Mouse (Mus musculus) cerebellum, adult 18-20 months (tissue): ENCODE results near the gene Otud6a.
"Not testable (repeated sequence)": the region's sequence is repeated elsewhere in the genome, so short reads cannot be mapped to it uniquely, and the experiment has no call there.

Experiments used
- DNase-seq, 2 experiments: peaks; one replicate each; pipeline ENCODE4 v3.0.0; 2021

The Otud6a gene

DNA sequence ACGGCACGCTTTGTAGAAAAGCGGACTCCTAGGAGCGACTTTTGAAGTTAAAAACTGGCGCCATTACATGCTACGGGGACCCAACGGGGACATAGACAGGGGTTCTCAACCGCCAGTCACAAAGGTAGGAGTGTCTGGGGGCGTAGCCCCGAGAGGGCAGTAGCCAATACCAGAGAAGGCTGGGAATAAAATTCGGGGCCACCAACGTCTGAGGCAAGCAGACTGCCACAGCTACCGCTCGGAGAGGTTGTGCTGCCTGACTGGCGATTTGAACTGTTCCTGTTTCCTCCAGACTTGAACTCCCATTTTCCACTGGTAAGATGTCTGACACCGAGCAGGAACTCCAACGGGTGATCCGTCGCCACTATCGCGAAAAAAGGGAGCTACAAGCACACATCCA, at the start of gene Otud6a:
TSS of gene Otud6a (plus strand) at position 321 of the 400 bp plus-strand sequence.
- DNase-seq: no peak

DNA sequence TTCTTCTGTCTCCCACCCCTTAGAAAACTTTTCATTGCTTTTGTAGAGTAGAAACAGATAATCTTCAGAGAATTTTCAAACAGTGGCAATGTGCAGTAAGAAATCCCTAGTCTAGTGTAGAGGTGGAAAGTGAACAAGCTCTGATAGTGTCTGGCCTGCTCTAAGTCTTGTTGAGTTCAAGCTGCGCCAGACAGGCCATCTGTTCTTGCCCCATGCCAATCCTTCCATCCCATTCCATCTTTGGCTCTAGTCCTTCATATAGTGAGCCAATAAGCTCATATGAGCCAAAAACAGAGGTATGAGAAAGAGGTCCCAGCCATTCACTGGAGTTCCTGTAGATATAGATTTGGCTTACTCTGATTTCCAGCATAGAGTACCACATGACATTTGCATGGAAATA, 38.9 kb upstream of the Otud6a start:
- DNase-seq: peak; percentile 11 to 21

DNA sequence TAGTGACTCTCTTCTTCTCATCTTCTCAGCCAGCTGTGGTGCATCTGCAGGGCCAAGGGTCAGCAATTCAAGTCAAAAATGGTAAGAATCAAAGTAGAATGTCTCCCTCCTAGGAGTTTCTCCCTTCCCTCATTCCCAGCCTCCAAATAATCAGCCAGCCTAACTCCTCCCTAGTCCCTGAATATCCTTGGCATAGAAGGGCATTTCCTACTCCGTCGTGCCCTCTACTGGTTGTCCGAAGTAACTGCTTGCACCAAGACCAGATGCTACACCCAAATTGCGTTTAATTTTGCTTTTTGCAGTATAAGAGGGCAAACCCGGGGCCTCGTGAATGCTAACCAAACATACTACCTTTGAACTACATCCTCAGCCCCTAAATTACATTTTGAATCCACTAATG, 36.5 kb upstream of the Otud6a start:
- DNase-seq: peak; percentile 8

DNA sequence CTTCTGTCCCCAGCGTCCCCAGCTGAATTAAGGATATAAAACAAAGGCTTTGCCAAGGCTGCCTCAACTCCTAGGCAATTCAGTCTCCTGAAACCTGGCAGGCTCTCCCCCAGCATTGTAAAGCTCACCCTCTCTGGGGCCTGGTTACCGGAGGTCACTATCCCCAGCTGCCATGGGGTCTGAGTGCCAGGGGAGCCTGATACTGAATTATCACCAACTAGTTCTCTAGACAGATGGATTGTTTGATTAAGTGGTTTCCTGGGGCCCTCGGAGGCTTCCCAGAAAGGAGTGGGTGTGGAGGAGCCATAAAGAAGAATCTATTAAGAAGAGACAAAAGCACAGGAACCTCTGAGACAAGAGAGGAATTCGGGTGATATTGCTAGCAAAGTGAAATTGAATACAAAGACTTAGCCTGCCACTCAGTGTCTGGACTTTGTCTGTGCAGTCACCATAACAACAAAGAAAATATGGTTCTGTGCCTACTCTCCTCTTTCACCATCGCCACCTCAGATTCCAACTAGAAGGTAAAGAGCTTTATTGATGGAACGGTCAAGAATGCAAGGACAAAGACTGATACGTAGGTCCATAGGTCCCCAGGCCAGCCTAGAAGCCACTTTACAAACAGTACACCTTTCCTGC, 34.5 kb upstream of the Otud6a start:
- DNase-seq: no peak

DNA sequence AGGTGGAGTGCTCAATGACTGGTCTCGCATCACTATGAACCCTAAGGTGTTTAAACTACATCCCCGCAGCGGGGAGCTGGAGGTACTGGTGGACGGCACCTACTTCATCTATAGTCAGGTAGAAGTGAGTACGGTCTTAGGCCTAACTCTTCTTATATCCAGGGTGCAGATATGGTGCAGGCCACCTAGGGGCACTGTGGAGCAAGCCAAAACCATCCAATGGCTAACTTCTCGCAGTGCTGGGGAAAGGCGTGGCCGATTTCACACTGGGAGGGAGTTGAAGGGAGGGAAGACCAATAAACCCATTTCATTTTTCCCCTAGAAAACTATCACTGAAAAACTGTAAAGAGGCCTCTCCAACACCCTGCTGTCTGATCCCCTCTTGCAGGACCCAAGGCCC, 33.8 kb upstream of the Otud6a start:
- DNase-seq: no peak

DNA sequence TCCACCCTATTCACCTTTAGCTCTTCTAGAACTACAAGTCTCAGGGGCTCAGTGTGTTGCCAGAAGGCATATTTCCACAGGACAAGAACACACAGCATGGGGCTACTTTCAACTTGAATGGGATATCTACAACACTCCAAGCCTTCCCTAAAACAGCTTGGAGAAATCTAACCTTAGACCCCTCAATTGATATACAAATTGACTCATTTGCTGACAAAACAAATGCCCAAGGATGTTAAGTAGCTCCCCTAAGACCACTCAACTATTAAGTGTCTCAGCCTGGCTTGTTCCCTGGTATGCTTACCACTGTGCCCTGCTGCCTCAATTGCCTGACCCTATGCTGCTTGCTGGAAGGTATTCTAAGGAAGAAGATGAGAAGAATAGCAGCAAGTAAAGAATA, 27.9 kb upstream of the Otud6a start:
- no peak for DNase-seq

DNA sequence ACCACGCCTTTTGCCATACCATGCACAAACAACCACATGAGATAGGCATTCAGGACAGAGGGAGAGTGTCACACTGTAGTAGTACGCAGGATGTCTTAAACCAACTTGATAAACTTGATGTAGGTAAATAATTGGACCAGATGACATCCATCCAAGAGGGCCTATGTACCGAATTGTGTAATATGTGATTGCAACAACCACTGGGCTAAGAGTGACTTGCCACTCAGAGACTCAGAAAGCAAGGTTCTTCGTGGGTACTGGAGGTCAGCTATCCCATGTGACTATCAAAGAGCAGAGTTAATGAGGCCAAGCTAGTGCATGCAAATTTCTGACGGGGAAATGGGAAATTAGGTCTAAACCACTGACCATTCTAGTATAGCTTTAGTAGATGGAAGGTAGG, 27.2 kb upstream of the Otud6a start:
- no peak for DNase-seq

DNA sequence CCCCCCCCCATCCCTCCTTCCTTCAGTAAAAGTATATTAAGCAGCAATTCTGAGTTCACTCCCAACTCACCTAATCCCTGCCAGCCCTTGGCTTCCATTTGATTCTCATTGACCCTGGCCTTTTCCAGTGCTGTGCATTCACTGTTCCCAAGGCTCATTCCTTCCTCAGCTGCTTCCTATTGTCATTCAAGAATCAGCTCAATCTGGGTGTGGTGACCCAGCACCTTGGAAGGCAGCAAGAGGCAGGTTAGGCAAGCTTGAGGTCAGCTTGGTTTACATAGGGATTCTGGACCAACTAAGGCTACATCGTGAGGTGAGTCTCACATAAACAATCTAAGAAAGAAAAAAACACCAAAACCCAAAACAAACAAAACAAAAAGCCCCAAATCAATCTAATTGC, 19.6 kb upstream of the Otud6a start:
- no peak for DNase-seq

DNA sequence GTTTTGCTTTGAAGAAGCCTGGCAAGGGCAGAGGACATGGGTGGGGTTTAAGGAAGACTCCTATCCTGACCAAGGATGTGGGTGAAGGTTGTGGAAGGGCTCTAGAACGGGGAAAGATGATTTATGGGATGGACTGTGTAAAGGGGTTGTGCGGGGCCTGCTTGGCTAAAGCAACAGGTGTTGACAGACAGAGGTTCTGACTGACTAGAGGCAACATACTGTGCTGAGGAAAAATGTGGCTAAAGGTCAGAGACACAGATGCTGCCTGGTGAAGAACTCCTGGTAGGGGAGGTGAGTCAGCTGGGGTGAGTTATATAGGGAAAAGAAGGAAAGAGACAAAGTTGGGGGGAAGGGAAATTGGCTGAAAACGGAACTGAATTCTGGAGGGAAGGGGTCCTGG, 3.5 kb downstream of the Otud6a start:
- DNase-seq: no peak

DNA sequence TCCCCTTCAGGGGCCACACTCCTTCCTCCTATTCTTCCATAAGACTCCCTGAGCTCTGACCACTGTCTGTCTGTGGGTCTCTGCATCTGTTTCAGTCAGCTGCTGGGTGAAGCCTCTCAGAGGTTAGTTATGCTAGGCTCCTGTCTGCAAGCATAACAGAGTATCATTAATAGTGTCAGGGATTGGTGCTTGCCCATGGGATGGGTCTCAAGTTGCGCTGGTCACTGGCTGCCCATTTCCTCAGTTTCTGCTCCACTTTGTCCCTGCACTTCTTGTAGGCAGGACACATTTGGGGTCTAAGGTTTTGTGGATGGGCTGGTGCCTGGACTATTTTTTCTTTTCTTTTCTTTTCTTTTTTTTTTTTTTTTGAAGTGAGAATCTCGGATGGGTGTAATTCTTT, 13.8 kb downstream of the Otud6a start, which contains the start of gene Awat2:
TSS of gene Awat2 (minus strand) at position 101 of the 400 bp plus-strand sequence.
- not testable (repeated sequence) for DNase-seq

DNA sequence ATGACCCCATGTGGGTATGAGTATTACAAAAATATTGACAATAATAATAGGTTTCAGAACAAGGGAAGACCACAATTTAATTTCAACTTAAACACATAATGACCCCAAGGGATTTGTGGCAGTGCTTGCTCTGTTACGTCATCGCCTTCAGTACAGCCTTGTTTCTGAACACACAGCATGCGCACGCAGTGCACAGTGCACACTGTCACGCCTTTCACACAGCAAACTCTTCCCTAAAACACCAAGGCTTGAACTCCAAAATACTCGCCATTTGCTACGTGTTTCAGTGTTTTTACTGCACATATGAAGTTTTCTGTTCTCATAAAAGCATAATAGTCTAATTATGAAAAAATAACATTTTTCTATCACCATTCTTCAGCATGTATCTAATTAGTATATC, 14.7 kb downstream of the Otud6a start:
- no peak for DNase-seq

DNA sequence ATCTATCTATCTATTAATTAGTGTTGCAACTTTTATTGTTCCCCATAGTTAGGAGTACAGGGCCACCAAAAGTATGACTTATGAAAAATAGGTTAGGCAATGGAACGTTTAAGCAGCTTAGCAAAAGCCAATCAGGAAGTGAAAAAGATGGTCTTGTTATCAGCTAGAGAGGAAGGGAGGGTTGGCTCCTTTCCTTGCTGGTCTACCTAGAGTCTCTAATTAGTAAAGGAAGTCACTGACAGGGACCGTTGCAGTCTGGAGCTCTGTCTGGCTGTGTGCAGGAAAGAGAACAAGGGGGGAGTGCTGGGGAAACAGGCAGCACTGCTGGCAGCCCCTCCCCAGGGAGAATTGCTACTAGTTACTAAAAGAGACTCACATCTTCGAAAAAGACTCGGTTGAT, 39.2 kb downstream of the Otud6a start:
- DNase-seq: no peak

DNA sequence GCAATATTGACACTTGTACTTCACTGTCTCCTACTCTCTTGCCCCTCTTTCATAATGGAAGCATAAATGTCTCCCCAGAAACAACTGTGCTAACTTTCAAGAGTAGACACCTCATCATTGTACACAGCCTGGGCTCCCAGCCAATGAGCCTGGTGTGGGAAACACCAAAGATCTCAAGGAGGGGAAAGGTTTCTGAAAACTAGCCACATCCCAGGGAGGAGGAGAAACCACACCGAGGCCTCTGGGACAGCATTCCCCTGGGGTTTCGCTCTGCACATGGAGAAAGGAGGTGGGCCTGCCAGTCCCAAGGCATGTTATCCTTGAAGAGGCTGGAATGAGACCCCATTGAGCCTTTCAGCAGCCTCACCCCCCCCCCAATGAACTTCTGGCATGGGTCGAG, 41.3 kb downstream of the Otud6a start:
- no peak for DNase-seq

DNA sequence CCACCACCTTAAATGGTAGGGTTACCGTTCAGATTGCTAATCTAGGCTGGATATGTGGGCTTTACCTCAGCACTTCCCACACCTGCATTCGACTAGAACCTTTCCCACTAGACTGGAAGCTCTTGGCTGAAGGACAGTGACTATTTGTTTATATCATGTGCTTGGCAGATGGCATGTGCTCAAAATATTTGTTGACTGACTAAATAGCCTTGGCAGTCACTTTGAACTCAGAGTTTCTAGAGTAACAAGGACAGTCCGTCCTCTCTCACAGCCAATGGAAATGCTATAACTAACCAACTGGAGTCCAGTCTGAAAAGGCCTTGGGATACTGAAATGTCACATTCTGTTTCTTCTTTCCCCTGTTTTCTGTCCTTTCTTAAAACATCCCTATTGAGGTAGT, 42.7 kb downstream of the Otud6a start:
- DNase-seq: no peak

DNA sequence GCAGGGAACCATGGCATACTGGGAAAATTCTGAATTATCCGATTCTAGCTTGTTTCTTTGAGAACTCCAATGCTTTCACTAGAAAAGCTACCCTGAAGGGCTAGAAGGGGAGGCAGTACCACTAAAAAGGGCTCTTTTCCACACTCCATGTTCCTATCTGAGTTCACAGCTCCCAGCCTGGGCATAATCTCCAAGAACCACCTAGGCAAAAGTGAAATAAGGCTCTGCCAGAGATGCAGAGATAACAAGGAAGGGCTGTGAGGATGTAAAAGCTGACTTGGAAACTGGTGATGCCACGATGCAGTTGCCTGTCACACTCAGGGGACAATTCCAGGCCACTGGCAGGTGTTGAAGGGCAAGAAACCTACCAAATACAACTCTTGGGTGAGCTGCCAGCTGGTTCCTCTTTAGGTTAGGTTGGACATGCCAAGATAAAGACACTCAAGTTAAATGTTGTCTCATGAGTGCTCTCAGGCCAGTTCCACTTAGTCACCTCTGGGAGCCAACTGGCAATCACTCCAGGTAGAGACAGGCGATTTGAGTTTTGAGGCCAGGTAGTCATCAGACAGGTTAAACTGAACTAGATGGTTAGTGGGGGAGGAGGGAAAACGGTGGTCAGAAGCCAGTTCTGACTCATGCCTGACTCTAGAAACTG, 46.9 kb downstream of the Otud6a start:
- no peak for DNase-seq
